Mouse (Mus musculus): Measurements from ENCODE around the gene Nkain2.

DNA sequence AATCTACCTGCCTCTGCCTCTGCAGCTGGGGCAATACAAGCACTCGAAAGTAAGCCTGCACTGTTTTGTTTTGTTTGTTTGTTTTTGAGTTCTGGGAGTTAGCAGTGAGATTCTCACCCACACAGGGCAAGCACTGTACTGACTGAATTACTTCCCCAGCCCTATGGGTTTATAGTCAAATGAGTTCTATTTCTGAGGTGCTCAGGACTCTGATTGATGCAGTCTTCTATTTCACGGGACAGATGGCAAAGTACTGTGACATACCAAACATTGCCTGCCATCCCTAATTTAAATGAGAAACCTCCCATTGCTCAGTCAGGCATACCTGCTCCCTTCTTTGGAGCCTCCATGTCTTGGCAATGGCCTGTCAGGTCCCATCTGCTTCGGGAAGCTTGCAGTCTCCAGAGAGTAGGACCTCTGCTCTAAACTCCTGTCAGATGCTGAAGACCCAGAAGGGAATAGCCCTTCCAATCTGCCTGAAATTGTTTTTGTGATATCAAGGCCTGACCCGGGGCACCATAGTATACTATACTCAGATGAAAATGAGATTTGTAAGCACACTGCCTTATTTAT is 1016.9 kb downstream of the Nkain2 start:
- no peak for TF ChIP-seq POLR2A (IDR thresholded peaks at IDR 0.05; ENCODE audit: insufficient read depth, low read length)
- no peak for TF ChIP-seq CTCF (IDR thresholded peaks at IDR 0.05; ENCODE audit: low read depth, low read length)
